Mouse (Mus musculus): ENCODE measurements around the gene Ntmt1. TPM values are rescaled to one million over a fixed set of nuclear protein-coding genes. Genes with fewer than 3 reads are reported as not detected.

Gene Ntmt1
- 39.2 and 39.4 TPM in 2 replicates for polyA plus RNA-seq (2015; fragmentation: Nextera tagmentation; extraction: Ambion mirVana)

DNA sequence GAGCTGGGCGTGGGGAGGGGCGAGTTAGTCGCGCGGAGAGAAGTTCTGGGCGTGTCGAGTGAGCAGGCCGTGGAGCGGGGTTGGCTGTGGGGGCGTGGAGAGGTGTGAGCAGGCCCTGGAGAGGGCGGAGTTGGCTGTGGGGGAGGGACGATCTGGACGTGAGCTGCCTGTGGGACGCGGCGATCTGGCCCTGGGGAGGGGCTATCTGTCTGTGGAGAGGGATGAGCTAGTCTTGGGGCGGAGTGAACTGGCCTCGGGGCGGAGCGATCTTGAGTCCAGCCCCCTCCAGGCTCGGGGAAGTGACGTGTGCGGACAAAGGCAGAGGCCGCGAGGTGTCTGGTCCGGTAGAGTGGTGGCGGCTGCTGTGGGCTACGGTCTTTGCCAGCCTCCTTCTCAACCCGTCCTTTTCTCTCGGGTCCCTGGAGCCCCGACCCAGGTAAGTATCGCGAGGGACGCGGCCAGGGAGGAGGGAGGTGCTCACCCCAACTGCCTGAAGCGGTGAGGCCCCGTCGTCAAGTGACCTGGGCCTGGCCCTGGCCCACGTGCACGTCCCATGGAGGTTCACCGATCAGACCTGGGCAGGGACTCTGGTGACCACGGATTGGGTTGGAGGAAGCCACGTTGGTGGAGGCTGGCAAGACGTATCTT, at the start of gene Ntmt1:
Gene Ntmt1, plus strand, starts transcription at position 179 of the 648 bp plus-strand sequence.

DNA sequence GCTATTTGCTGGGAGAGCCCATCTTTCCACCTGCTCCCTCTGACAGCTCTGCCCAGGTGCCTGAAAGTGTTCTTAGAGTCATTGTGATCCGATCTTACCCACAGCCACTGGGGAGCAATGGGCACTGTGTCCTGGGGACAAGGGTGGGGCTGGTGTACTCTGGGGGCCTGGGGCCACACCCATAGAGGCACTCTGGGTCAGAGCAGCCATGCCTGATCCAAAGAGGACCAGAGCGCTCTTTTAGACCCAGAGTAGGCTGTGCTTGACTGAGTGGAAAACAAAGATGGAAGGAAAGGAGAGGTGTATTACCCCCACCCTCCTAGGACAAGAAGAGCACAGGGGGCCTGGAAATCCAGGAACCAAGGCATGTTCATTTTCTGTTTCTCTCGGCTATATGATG, 4.0 kb upstream of the Ntmt1 start, which contains the start of gene 1700001O22Rik:
Gene 1700001O22Rik, minus strand, starts transcription at position 58 of the 400 bp plus-strand sequence.

GRCm38 (mm10) chr2:30830283-30830795, 22.7 kb downstream of the Ntmt1 start, which contains the start of gene Asb6:
Asb6 (minus strand) TSS chr2:30830333.

GRCm38 (mm10) chr2:30834373-30835022, 26.9 kb downstream of the Ntmt1 start, which contains the start of gene Prrx2:
Prrx2 (plus strand) TSS chr2:30834972.

Other genes starting within 250 kb of the Ntmt1 start
- gene Cstad, start 212.8 kb upstream of the Ntmt1 start, polyA plus RNA-seq (2015; fragmentation: Nextera tagmentation; extraction: Ambion mirVana): 0.46 and 0.53 TPM in 2 replicates
- 0.52 TPM in 1 of 2 replicates, not detected in the other for gene 1700001O22Rik, start 4.2 kb upstream of the Ntmt1 start, polyA plus RNA-seq (2015; fragmentation: Nextera tagmentation; extraction: Ambion mirVana)
- 40.2 and 43.2 TPM in 2 replicates for gene Asb6, start 22.5 kb downstream of the Ntmt1 start, polyA plus RNA-seq (2015; fragmentation: Nextera tagmentation; extraction: Ambion mirVana)
- gene Prrx2, start 27.1 kb downstream of the Ntmt1 start, polyA plus RNA-seq (2015; fragmentation: Nextera tagmentation; extraction: Ambion mirVana): 6.5 and 6.9 TPM in 2 replicates
- gene Ptges, start 122.0 kb downstream of the Ntmt1 start, polyA plus RNA-seq (2015; fragmentation: Nextera tagmentation; extraction: Ambion mirVana): 2.4 and 4.0 TPM in 2 replicates
- 19.0 and 21.5 TPM in 2 replicates for gene Tor1b, start 145.1 kb downstream of the Ntmt1 start, polyA plus RNA-seq (2015; fragmentation: Nextera tagmentation; extraction: Ambion mirVana)
- gene Tor1a, start 160.1 kb downstream of the Ntmt1 start, polyA plus RNA-seq (2015; fragmentation: Nextera tagmentation; extraction: Ambion mirVana): 46.0 and 50.7 TPM in 2 replicates
- gene BC005624, start 174.4 kb downstream of the Ntmt1 start, polyA plus RNA-seq (2015; fragmentation: Nextera tagmentation; extraction: Ambion mirVana): 32.1 and 36.0 TPM in 2 replicates
- 5.4 and 6.4 TPM in 2 replicates for gene Usp20, start 174.5 kb downstream of the Ntmt1 start, polyA plus RNA-seq (2015; fragmentation: Nextera tagmentation; extraction: Ambion mirVana)